Mouse (Mus musculus) CH12.LX (cell line): ENCODE data around the gene 1190005I06Rik. TPM values are rescaled to one million over a fixed set of nuclear protein-coding genes. Genes with fewer than 3 reads are reported as not detected.

ENCODE experiments used
- DNase-seq: peaks from one replicate; pipeline ENCODE4 v3.0.0-alpha.2; 2013; ENCODE audit errors: extremely low read depth
- H3K27ac ChIP-seq: 2 replicates; pipeline ENCODE4 v1.5.1; 2012; ENCODE audit warnings: low read depth, mild to moderate bottlenecking, control low read depth, moderate library complexity; ENCODE audit not compliant: insufficient read depth
- H3K27me3 ChIP-seq: replicated peaks from 2 replicates; pipeline ENCODE3; 2012; ENCODE audit warnings: inconsistent platforms
- H3K36me3 ChIP-seq, 2 experiments: replicated peaks in 1 of 2; 2 replicates each; pipeline versions ENCODE3 to v1.6.1; 2012; ENCODE audit warnings: inconsistent platforms in 1 of 2, low read length in 1 of 2, mild to moderate bottlenecking in 1 of 2, mixed read lengths in 1 of 2, moderate library complexity in 1 of 2; ENCODE audit not compliant: control insufficient read depth in 1 of 2, insufficient read depth in 1 of 2
- H3K4me1 ChIP-seq, 2 experiments: 2 replicates each; pipeline ENCODE4 v1.6.1; 2012; ENCODE audit warnings: inconsistent platforms in 1 of 2, moderate library complexity in 1 of 2; ENCODE audit not compliant: insufficient read depth in 2 of 2, control insufficient read depth in 1 of 2
- H3K4me2 ChIP-seq: 2 replicates; pipeline ENCODE4 v1.6.1; 2012; ENCODE audit warnings: low read depth, mild to moderate bottlenecking, control low read depth; ENCODE audit not compliant: poor library complexity, insufficient read depth, severe bottlenecking
- H3K4me3 ChIP-seq, 3 experiments: fragments of 150-350 bp in 1 of 3; sonication (generic) in 1 of 3; replicated peaks in 1 of 3; 2 replicates each; pipeline versions ENCODE3 to v1.5.1; 2011 to 2012; ENCODE audit warnings: low read depth in 2 of 3, low read length in 2 of 3, mild to moderate bottlenecking in 2 of 3, moderate library complexity in 2 of 3, control low read depth in 1 of 3, improper control_type of control experiment in 1 of 3, inconsistent platforms in 1 of 3, mixed read lengths in 1 of 3; ENCODE audit not compliant: poor library complexity in 1 of 3
- H3K79me2 ChIP-seq: replicated peaks from 2 replicates; pipeline ENCODE4 v1.6.1; 2012; ENCODE audit warnings: mild to moderate bottlenecking, moderate library complexity; ENCODE audit not compliant: control insufficient read depth, poor library complexity, insufficient read depth, severe bottlenecking; ENCODE audit errors: extremely low read depth
- H3K9ac ChIP-seq: 2 replicates; pipeline ENCODE4 v1.6.1; 2012; ENCODE audit warnings: low read depth, mild to moderate bottlenecking, control low read depth, moderate library complexity; ENCODE audit not compliant: insufficient read depth
- H3K9me3 ChIP-seq: replicated peaks from 2 replicates; pipeline ENCODE3; 2012; ENCODE audit warnings: low read length, inconsistent platforms, mixed read lengths
- CHD2 ChIP-seq: IDR thresholded peaks from 2 replicates; pipeline ENCODE4 v1.6.1; 2011; ENCODE audit warnings: low read length, improper control_type of control experiment
- E2F4 ChIP-seq: IDR thresholded peaks from 2 replicates; pipeline ENCODE4 v1.6.1; 2011; ENCODE audit warnings: low read depth, low read length, improper control_type of control experiment; ENCODE audit not compliant: insufficient replicate concordance
- ELF1 ChIP-seq: IDR thresholded peaks from 2 replicates; pipeline ENCODE4 v1.6.1; 2014; ENCODE audit warnings: low read depth, mild to moderate bottlenecking, inconsistent platforms, low read length, improper control_type of control experiment
- ETS1 ChIP-seq: conservative IDR thresholded peaks from 2 replicates; pipeline ENCODE4 v1.6.1; 2012; ENCODE audit warnings: low read depth, mild to moderate bottlenecking, inconsistent platforms, low read length, improper control_type of control experiment, moderate library complexity
- GABPA ChIP-seq: IDR thresholded peaks from 2 replicates; pipeline ENCODE4 v1.6.1; 2012; ENCODE audit warnings: low read depth, low read length, improper control_type of control experiment, inconsistent platforms; ENCODE audit not compliant: insufficient replicate concordance
- HCFC1 ChIP-seq: IDR thresholded peaks from 2 replicates; pipeline ENCODE4 v1.6.1; 2012; ENCODE audit warnings: low read depth, mild to moderate bottlenecking, inconsistent platforms, low read length, improper control_type of control experiment
- IRF4 ChIP-seq: IDR thresholded peaks from 2 replicates; pipeline ENCODE4 v1.6.1; 2014; ENCODE audit warnings: low read depth, mild to moderate bottlenecking, inconsistent platforms, low read length, improper control_type of control experiment
- JUN ChIP-seq: IDR thresholded peaks from 2 replicates; pipeline ENCODE4 v1.6.1; 2011; ENCODE audit warnings: low read depth, mild to moderate bottlenecking, low read length, improper control_type of control experiment, moderate library complexity; ENCODE audit not compliant: insufficient read depth
- JUND ChIP-seq: conservative IDR thresholded peaks from 2 replicates; pipeline ENCODE4 v1.6.1; 2011; ENCODE audit warnings: low read depth, low read length, improper control_type of control experiment
- MAFK ChIP-seq: IDR thresholded peaks from 2 replicates; pipeline ENCODE4 v1.6.1; 2011; ENCODE audit warnings: low read length, improper control_type of control experiment; ENCODE audit not compliant: insufficient replicate concordance
- MAX ChIP-seq: IDR thresholded peaks from 2 replicates; pipeline ENCODE4 v1.6.1; 2011; ENCODE audit warnings: low read length, improper control_type of control experiment
- MXI1 ChIP-seq: IDR thresholded peaks from 2 replicates; pipeline ENCODE4 v1.6.1; 2011; ENCODE audit warnings: mild to moderate bottlenecking, low read depth, low read length, improper control_type of control experiment
- POLR2A ChIP-seq: IDR thresholded peaks from 2 replicates; pipeline ENCODE4 v1.6.1; 2011; ENCODE audit warnings: low read depth, mild to moderate bottlenecking, improper control_type of control experiment, low read length
- POLR2AphosphoS2 ChIP-seq: IDR thresholded peaks from 2 replicates; pipeline ENCODE4 v1.6.1; 2011; ENCODE audit warnings: low read depth, low read length, improper control_type of control experiment
- RAD21 ChIP-seq: IDR thresholded peaks from 2 replicates; pipeline ENCODE4 v1.6.1; 2011; ENCODE audit warnings: low read depth, mild to moderate bottlenecking, low read length, improper control_type of control experiment, moderate library complexity
- RCOR1 ChIP-seq: conservative IDR thresholded peaks from 2 replicates; pipeline ENCODE4 v1.6.1; 2012; ENCODE audit warnings: low read depth, mild to moderate bottlenecking, inconsistent platforms, low read length, improper control_type of control experiment
- SMC3 ChIP-seq: IDR thresholded peaks from 2 replicates; pipeline ENCODE4 v1.6.1; 2011; ENCODE audit warnings: low read depth, low read length, improper control_type of control experiment
- TBP ChIP-seq: conservative IDR thresholded peaks from 2 replicates; pipeline ENCODE4 v1.6.1; 2011; ENCODE audit warnings: low read depth, low read length, improper control_type of control experiment
- UBTF ChIP-seq: IDR thresholded peaks from 2 replicates; pipeline ENCODE4 v1.6.1; 2012; ENCODE audit warnings: low read depth, mild to moderate bottlenecking, inconsistent platforms, low read length, improper control_type of control experiment, moderate library complexity
- USF1 ChIP-seq: IDR thresholded peaks from 2 replicates; pipeline ENCODE4 v1.6.1; 2014; ENCODE audit warnings: low read depth, mild to moderate bottlenecking, inconsistent platforms, low read length, improper control_type of control experiment
- USF2 ChIP-seq: conservative IDR thresholded peaks from 2 replicates; pipeline ENCODE4 v1.6.1; 2011; ENCODE audit warnings: low read depth, low read length, improper control_type of control experiment
- ZNF384 ChIP-seq: IDR thresholded peaks from 2 replicates; pipeline ENCODE4 v1.6.1; 2012; ENCODE audit warnings: low read depth, low read length, improper control_type of control experiment, inconsistent platforms
- dilution Hi-C: fragments of 300-500 bp; cut with MboI; formaldehyde crosslinking; loops from 2 replicates; pipeline ENCODE4 v1.14.3; 2020; ENCODE audit warnings: low sequenced_read_pairs; ENCODE audit not compliant: extremely low pct_unique_long_range_greater_than_20kb, extremely low pct_ligation_motif_present
- in situ Hi-C: fragments of 300-500 bp; cut with MboI; formaldehyde crosslinking; loops from 3 replicates; pipeline ENCODE4 v1.14.3; 2019; ENCODE audit warnings: low sequenced_read_pairs, low pct_ligation_motif_present, low pct_unique_long_range_greater_than_20kb, mixed read lengths
- polyA plus RNA-seq: library from polyadenylated mRNA; unstranded; fragments of >175 nt; gene quantifications from 2 replicates; pipeline ENCODE4 v1.2.1, GENCODE M21; 2012; ENCODE audit warnings: low read depth; ENCODE audit not compliant: insufficient read length
- total RNA-seq, 2 experiments: library from RNA; depleted of rRNA; stranded (reverse); fragments of 300-350 nt in 1 of 2; fragments of >200 nt in 1 of 2; gene quantifications; 2 replicates each; pipeline ENCODE4 v1.2.3; 2012 to 2014

1190005I06Rik gene
- total and polyA plus RNA-seq, 3 experiments = 0.36 to 0.85 TPM; not detected in 1

DNA sequence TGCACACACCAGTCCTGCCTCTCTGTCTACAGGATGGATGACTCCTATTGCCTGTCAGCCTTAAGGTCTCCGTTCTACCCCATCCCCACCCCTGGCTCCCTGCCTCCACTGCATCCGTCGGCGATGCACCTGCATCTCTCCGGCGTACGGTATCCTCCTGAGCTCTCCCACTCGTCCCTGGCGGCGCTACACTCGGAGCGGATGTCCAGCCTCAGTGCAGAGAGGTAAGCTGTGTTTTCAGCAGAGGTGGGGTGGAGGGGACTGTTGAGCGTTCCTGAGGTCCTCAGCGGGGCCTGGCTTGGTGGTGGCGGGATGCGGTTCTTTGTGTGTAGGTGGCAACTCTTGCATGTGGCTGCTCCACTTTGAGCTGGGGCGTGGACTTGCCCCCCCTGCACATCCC is 79.7 kb downstream of the 1190005I06Rik start:
- Histone ChIP-seq H3K4me1 (peaks cover 0 to 41% of the 10 kb centered on the region in 2 experiments; a peak in 2 of 4 replicates), H3K9ac (no peak overlapping the region), H3K27me3 (no peaks in the 10 kb centered on the region), H3K9me3 (peaks cover 4% of the 10 kb centered on the region), H3K4me2 (no peak overlapping the region), H3K79me2 (no peaks in the 10 kb centered on the region; the same call in 1 of the 2 replicates), H3K27ac (no peak overlapping the region), H3K4me3 (no peak overlapping the region), H3K36me3 (peaks cover 89 to 98% of the 10 kb centered on the region in 2 experiments)
- no peak for DNase-seq
- in situ Hi-C loops (no loop called here), dilution Hi-C loops (no loop called here)
- TF ChIP-seq USF1 (no peak), JUND (no peak), TBP (no peak), ETS1 (no peak)

DNA sequence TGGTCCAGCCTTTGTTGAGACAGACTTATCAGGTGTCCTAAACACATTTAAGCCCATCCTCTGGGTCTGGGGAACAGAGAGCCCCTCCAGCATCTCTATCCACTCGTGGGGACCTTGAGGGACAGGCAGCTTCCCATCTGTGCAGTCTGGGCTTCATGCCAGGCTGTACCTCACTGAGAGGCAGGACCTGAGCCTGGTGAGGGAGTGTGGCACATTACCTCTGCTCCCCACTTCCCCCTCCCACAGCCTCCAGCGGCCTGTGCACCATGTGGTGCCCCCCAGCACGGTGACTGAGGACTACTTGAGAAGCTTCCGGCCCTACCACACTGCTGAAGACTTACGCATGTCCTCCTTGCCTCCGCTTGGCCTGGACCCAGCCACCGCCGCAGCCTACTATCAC is 80.8 kb downstream of the 1190005I06Rik start:
- Histone ChIP-seq H3K79me2 (peaks cover 3% of the 10 kb centered on the region; the same call in 1 of the 2 replicates), H3K27me3 (no peaks in the 10 kb centered on the region), H3K4me3 (no peak overlapping the region), H3K36me3 (peaks cover 83 to 98% of the 10 kb centered on the region in 2 experiments), H3K9me3 (peaks cover 4% of the 10 kb centered on the region), H3K27ac (no peak overlapping the region), H3K4me1 (peaks cover 3 to 47% of the 10 kb centered on the region in 2 experiments), H3K4me2 (no peak overlapping the region), H3K9ac (no peak overlapping the region)
- TF ChIP-seq USF2 (no peak), TBP (no peak), UBTF (no peak), MAX (no peak), ETS1 (no peak), MXI1 (no peak), HCFC1 (no peak), POLR2A (no peak), E2F4 (no peak), JUND (no peak), POLR2AphosphoS2 (no peak)
- in situ Hi-C loops = no loop called here
- dilution Hi-C loops = no loop called here
- no peak for DNase-seq

DNA sequence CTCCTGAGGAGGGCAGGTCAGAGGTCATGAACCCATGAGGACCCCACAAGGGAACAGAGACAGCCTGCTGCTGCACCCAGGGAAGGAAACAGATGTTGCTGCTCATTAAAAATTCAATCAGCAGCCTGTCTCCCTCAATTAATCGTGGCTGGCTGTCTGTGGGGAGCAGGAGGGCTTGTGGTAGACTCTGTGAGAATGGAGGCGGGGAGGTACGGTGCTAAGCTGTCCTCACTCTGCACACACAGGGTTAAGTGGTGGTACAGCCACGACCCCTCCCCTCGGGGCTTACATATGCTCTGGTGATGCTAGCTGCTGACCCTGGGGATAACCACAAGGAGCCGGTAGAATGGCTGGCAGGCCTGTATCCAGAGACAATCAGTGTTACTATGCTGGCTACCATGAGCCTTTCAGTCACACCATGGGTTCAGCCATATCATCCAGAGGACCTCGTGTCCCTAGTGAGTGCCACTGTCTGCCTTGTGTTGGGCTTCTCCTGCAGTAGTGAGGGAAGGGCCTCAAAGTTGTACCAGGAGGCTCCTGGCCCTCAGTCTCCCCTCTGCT is 82.2 kb downstream of the 1190005I06Rik start:
- in situ Hi-C loops = no loop called here
- no peak for DNase-seq
- dilution Hi-C loops = no loop called here
- Histone ChIP-seq H3K4me3 (no peak overlapping the region), H3K27me3 (no peaks in the 10 kb centered on the region), H3K27ac (no peak overlapping the region), H3K79me2 (0 out of 2 replicates have a peak, but pooled peaks cover 6% of the 10 kb centered on the region), H3K9ac (no peak overlapping the region), H3K4me2 (no peak overlapping the region), H3K9me3 (peaks cover 4% of the 10 kb centered on the region), H3K36me3 (peaks cover 69 to 98% of the 10 kb centered on the region in 2 experiments), H3K4me1 (peaks cover 3 to 54% of the 10 kb centered on the region in 2 experiments)
- no peak for TF ChIP-seq IRF4
- no peak for TF ChIP-seq POLR2AphosphoS2
- no peak for TF ChIP-seq ETS1
- no peak for TF ChIP-seq GABPA
- TF ChIP-seq MXI1 = no peak
- no peak for TF ChIP-seq RCOR1
- no peak for TF ChIP-seq RAD21
- no peak for TF ChIP-seq MAX
- no peak for TF ChIP-seq SMC3
- TF ChIP-seq JUN = no peak
- TF ChIP-seq USF1 = no peak
- TF ChIP-seq MAFK = no peak
- TF ChIP-seq ZNF384 = no peak
- TF ChIP-seq POLR2A = no peak
- no peak for TF ChIP-seq HCFC1
- TF ChIP-seq ELF1 = no peak
- TF ChIP-seq E2F4 = no peak
- no peak for TF ChIP-seq CHD2
